ENCODE assay signal across 22 mouse cellular contexts in the genomic region with DNA sequence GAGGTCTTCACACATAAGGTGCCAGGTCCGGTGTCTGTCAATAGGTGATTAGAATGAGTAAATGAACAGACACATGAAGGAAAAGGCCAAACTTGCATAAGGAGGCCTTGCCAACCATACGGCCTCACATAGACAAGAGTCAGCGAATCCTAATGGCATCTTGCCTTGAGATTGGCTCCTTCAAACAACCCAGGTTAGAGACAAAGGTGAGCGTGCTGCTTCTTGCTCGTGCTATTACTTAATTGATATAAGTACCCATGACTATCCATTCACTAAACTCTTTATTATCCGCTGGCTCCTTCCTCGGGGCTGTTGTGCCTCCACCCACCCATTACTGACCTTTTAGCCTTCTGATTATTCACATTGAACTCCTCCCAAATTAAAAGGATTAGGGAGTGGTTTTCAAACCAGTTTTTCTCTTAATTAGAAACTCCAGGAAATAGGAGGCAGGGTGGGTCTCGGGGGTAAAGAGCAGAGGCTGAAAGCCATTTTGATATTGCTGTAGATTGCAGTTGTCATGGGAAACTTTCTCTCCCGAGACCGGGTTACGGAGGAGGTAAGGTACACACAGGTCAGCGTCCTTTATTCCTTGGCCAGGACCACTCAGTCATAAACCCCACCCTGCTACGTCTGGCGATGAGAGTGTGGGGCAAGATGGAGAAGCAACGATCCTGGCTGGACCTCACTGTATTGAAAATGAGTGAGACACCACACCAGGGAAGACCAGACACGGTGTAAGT. TPM values are rescaled to one million over a fixed set of nuclear protein-coding genes. Genes with fewer than 3 reads are reported as not detected.
A peak's percentile ranks its signal among the peaks of the same experiment; 100 is the strongest.
DNase-seq lines count a peak whose midpoint lies in the region; ATAC-seq and TF ChIP-seq lines count a peak whose summit lies in the region.
"Had no signal": no experiment of that assay in that cellular context is flagged by ENCODE, and none has a peak within 500 bp of the region (broad histone marks: within the 10 kb centered on the region; RNA-seq: fewer than 3 reads in every experiment).

No protein-coding gene starts in this region.

- no peak for DNase-seq in gastrocnemius, adult 2 months
- DNase-seq in gastrocnemius, postnatal 14 days = no peak
- DNase-seq in lung, postnatal 0 days (ENCODE audit: low spot score) = no peak
- no peak for DNase-seq in lung, postnatal 4 days
- DNase-seq in spleen, postnatal 14 days (ENCODE audit: low spot score in 2 of 2) = no peak
- DNase-seq in midbrain, postnatal 0 days (ENCODE audit: low spot score) = no peak
- no peak for DNase-seq in ovary, adult 18-20 months (ENCODE audit: low spot score)
- DNase-seq: adrenal gland, postnatal 10 days; cerebellum, adult 11 months; cerebellum, postnatal 14 days; gastrocnemius, postnatal 25 days; liver, embryonic 13.5 days; lung, embryonic 14.5 days; right cerebral cortex, adult 18-20 months had no signal

- no peak for TF ChIP-seq EP300 in lung, postnatal 0 days (IDR thresholded peaks at IDR 0.05)

- peaks cover 3% of the 10 kb centered on the region; the same call in 1 of the 2 replicates for H3K4me1 ChIP-seq in lung, postnatal 0 days (ENCODE audit: insufficient read depth, low read depth, low read length)
- peaks cover 3% of the 10 kb centered on the region; the same call in 1 of the 2 replicates for H3K4me1 ChIP-seq in intestine, embryonic 16.5 days (ENCODE audit: control insufficient read depth, insufficient read depth, low read length)
- no peaks in the 10 kb centered on the region for H3K4me1 ChIP-seq in midbrain, postnatal 0 days (ENCODE audit: insufficient read depth, low read length)
- H3K4me1 ChIP-seq: heart, embryonic 15.5 days; liver, embryonic 13.5 days; neural tube, embryonic 12.5 days had no signal

- peak overlapping the region; percentile 53 for H3K27ac ChIP-seq in gastrocnemius, adult 2 months
- peak overlapping the region; percentile 59 for H3K27ac ChIP-seq in lung, postnatal 0 days (ENCODE audit: low read length)
- no peak overlapping the region for H3K27ac ChIP-seq in intestine, embryonic 16.5 days (ENCODE audit: low read length)
- H3K27ac ChIP-seq in midbrain, postnatal 0 days (ENCODE audit: low read depth, low read length) = no peak overlapping the region
- H3K27ac ChIP-seq: heart, embryonic 15.5 days; hindbrain, embryonic 10.5 days; hindbrain, postnatal 0 days; limb, embryonic 13.5 days; liver, embryonic 13.5 days; midbrain, embryonic 12.5 days; neural tube, embryonic 12.5 days had no signal

- no peak for TF ChIP-seq CTCF in gastrocnemius, adult 2 months (IDR thresholded peaks at IDR 0.05)
- no peak for TF ChIP-seq CTCF in lung, postnatal 0 days (IDR thresholded peaks at IDR 0.05)
- no peak for TF ChIP-seq CTCF in midbrain, postnatal 0 days (IDR thresholded peaks at IDR 0.05)

- no peak overlapping the region for H3K4me2 ChIP-seq in lung, postnatal 0 days (replicated peaks; ENCODE audit: low read depth, low read length)
- no peak overlapping the region for H3K4me2 ChIP-seq in intestine, embryonic 16.5 days (ENCODE audit: low read depth, low read length)
- H3K4me2 ChIP-seq in midbrain, postnatal 0 days (ENCODE audit: low read depth, low read length, poor library complexity, severe bottlenecking) = no peak overlapping the region
- H3K4me2 ChIP-seq: heart, embryonic 15.5 days; limb, embryonic 13.5 days; liver, embryonic 13.5 days; lung, embryonic 14.5 days; midbrain, embryonic 12.5 days; neural tube, embryonic 12.5 days had no signal

- H3K36me3 ChIP-seq in lung, postnatal 0 days (ENCODE audit: insufficient read depth, low read length) = no peaks in the 10 kb centered on the region
- H3K36me3 ChIP-seq in intestine, embryonic 16.5 days (ENCODE audit: control insufficient read depth, insufficient read depth, low read length) = no peaks in the 10 kb centered on the region
- no peaks in the 10 kb centered on the region for H3K36me3 ChIP-seq in midbrain, postnatal 0 days (ENCODE audit: insufficient read depth, low read length)
- H3K36me3 ChIP-seq: heart, embryonic 15.5 days; hindbrain, embryonic 10.5 days; limb, embryonic 13.5 days; liver, embryonic 13.5 days; midbrain, embryonic 12.5 days; neural tube, embryonic 12.5 days had no signal

- no peaks in the 10 kb centered on the region for H3K9me3 ChIP-seq in lung, postnatal 0 days (ENCODE audit: low read length)
- H3K9me3 ChIP-seq in intestine, embryonic 16.5 days (ENCODE audit: control insufficient read depth, low read length) = no peaks in the 10 kb centered on the region
- no peaks in the 10 kb centered on the region for H3K9me3 ChIP-seq in midbrain, postnatal 0 days (ENCODE audit: low read length)
- H3K9me3 ChIP-seq: heart, embryonic 15.5 days; hindbrain, embryonic 10.5 days; limb, embryonic 13.5 days; liver, embryonic 13.5 days; midbrain, embryonic 12.5 days; neural tube, embryonic 12.5 days had no signal

- H3K4me3 ChIP-seq in gastrocnemius, adult 2 months = no peak overlapping the region
- no peak overlapping the region for H3K4me3 ChIP-seq in lung, postnatal 0 days (ENCODE audit: low read depth, low read length)
- H3K4me3 ChIP-seq in intestine, embryonic 16.5 days (ENCODE audit: low read length) = no peak overlapping the region
- no peak overlapping the region for H3K4me3 ChIP-seq in midbrain, postnatal 0 days (ENCODE audit: low read depth, low read length)
- H3K4me3 ChIP-seq: heart, embryonic 15.5 days; hindbrain, embryonic 10.5 days; limb, embryonic 13.5 days; liver, embryonic 13.5 days; midbrain, embryonic 12.5 days; neural tube, embryonic 12.5 days had no signal

- intact Hi-C loops in gastrocnemius, adult 2 months (cut with DNase I) = no loop called here
- intact Hi-C loops in gastrocnemius, postnatal 14 days (cut with DNase I; ENCODE audit: low total_unique reads) = no loop called here

- 86% methylated on average over 16 of the region's 16 CpGs for WGBS in lung, postnatal 0 days
- 67% methylated on average over 16 of the region's 16 CpGs for WGBS in intestine, embryonic 16.5 days
- 84% methylated on average over 16 of the region's 16 CpGs for WGBS in midbrain, postnatal 0 days

- H3K9ac ChIP-seq in lung, postnatal 0 days (replicated peaks; ENCODE audit: low read depth) = no peak overlapping the region
- no peak overlapping the region for H3K9ac ChIP-seq in intestine, embryonic 16.5 days (ENCODE audit: low read depth, low read length)
- H3K9ac ChIP-seq in midbrain, postnatal 0 days (replicated peaks; ENCODE audit: low read length, poor library complexity, severe bottlenecking) = no peak overlapping the region
- H3K9ac ChIP-seq: heart, embryonic 15.5 days; limb, embryonic 13.5 days; liver, embryonic 13.5 days; lung, embryonic 14.5 days; midbrain, embryonic 12.5 days; neural tube, embryonic 12.5 days had no signal

- ATAC-seq in lung, postnatal 0 days = no peak
- ATAC-seq in intestine, embryonic 16.5 days = peak; percentile 48; the same call in 1 of the 2 replicates
- ATAC-seq in midbrain, postnatal 0 days (ENCODE audit: low FRiP score) = no peak
- ATAC-seq: CD4-positive, CD25-positive, alpha-beta regulatory T cell, adult 4 months; hindbrain, postnatal 0 days had no signal

- H3K27me3 ChIP-seq in lung, postnatal 0 days (replicated peaks; ENCODE audit: insufficient read depth, low read length) = no peaks in the 10 kb centered on the region
- no peaks in the 10 kb centered on the region for H3K27me3 ChIP-seq in intestine, embryonic 16.5 days (replicated peaks; ENCODE audit: control insufficient read depth, insufficient read depth, low read length)
- H3K27me3 ChIP-seq in midbrain, postnatal 0 days (ENCODE audit: insufficient read depth, low read length) = no peaks in the 10 kb centered on the region
- H3K27me3 ChIP-seq: heart, embryonic 15.5 days; limb, embryonic 13.5 days; liver, embryonic 13.5 days; midbrain, embryonic 12.5 days; neural tube, embryonic 12.5 days had no signal

RNA-seq across cellular contexts. Expression of a gene that starts 33.9 kb away (rescaled TPM):
- total RNA-seq in gastrocnemius, adult 2 months (2021) = 100 to 1,000 TPM; 208 to 210 TPM
- total RNA-seq in gastrocnemius, postnatal 14 days (2021) = 100 to 1,000 TPM; 137 to 328 TPM
- polyA plus RNA-seq in lung, postnatal 0 days (2015; fragmentation: Nextera tagmentation; extraction: Ambion mirVana) = 86.9 and 130 TPM in 2 replicates
- 33.6 and 35.1 TPM in 2 replicates for polyA plus RNA-seq in intestine, embryonic 16.5 days (2015; fragmentation: Nextera tagmentation; extraction: Ambion mirVana)
- total RNA-seq in midbrain, postnatal 0 days (2014; rRNA removed) = 65.4 and 92.2 TPM in 2 replicates
- polyA plus RNA-seq in midbrain, postnatal 0 days (2015; fragmentation: Nextera tagmentation; extraction: Ambion mirVana) = 46.6 and 48.9 TPM in 2 replicates

Comparison
In these comparisons a context has a peak if more than half of its experiments do, and no peak if none do; other contexts are left out.
1. H3K27ac ChIP-seq: peak in gastrocnemius, adult 2 months (single experiment) and lung, postnatal 0 days (single experiment); none in intestine, embryonic 16.5 days (single experiment) and midbrain, postnatal 0 days (single experiment).